Mouse (Mus musculus): ENCODE data around the gene Ank3.

DNA sequence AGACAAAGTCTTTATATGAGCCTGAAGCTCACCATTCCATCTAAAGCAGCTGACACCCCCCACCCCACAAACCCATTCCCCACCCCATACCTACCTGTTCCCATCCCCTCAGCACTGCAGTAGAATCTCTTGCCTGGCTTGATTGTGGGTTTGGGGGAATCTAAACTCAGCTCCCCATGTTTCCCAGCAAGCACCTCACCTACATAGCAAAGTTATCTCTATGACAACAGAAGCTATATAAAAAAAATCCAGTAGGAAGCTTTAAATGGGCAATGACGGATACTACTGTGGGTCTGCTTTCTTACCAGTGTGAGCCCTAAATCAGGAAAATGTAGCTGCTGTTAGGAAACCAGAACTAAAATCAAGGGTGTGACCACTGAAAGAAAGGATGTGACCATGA, 161.7 kb downstream of the Ank3 start:
- no peak for TF ChIP-seq CTCF (IDR thresholded peaks at IDR 0.05; ENCODE audit: low read depth)
- TF ChIP-seq EP300 (IDR thresholded peaks at IDR 0.05; ENCODE audit: low read depth), result no peak
